ENCODE assay signal across 8 mouse cellular contexts in the genomic region with DNA sequence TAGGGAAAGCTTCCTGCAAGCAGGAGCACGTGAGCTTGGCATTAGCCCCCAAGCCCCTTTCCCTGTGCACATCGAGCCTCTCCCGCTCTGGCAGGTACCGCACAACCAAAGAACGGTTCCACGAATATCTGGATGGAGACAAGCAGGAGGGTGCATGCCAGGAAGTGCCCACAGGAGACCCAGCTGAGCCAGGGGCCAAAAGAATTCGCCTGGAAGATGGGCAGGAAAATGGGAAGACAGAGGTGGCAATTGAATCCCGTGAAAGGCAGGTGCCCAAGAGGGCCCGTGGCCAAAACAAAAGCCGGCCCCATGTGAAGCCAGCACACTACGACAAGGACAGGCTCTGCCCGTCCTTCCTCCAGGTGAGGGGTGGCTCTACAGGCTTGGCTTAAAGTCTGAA. TPM values are rescaled to one million over a fixed set of nuclear protein-coding genes. Genes with fewer than 3 reads are reported as not detected.
A peak's percentile ranks its signal among the peaks of the same experiment; 100 is the strongest.
DNase-seq lines count a peak whose midpoint lies in the region; ATAC-seq and TF ChIP-seq lines count a peak whose summit lies in the region.

No protein-coding gene starts in this region.

- no peaks in the 10 kb centered on the region for H3K27me3 ChIP-seq in testis, adult 2 months (ENCODE audit: control insufficient read depth, insufficient read depth, low read length)
- H3K27me3 ChIP-seq in limb, embryonic 14.5 days (ENCODE audit: control insufficient read depth, insufficient read depth, low read length): no peaks in the 10 kb centered on the region
- no peaks in the 10 kb centered on the region for H3K27me3 ChIP-seq in stomach, postnatal 0 days (ENCODE audit: control insufficient read depth, insufficient read depth, low read length)

- peak overlapping the region; percentile 97 for H3K4me3 ChIP-seq in testis, adult 2 months (ENCODE audit: control insufficient read depth, low read depth, low read length)
- peak overlapping the region; percentile 87 for H3K4me3 ChIP-seq in limb, embryonic 14.5 days (replicated peaks; ENCODE audit: low read length)
- peak overlapping the region; percentile 75 for H3K4me3 ChIP-seq in stomach, postnatal 0 days (ENCODE audit: low read depth, low read length)

- 60% methylated on average over 12 of the region's 12 CpGs for WGBS in limb, embryonic 14.5 days
- WGBS in stomach, postnatal 0 days: 41% methylated on average over 12 of the region's 12 CpGs

- DNase-seq in frontal cortex, postnatal 36 days (ENCODE audit: low spot score in 2 of 2): no peak
- no peak for DNase-seq in testis, postnatal 10 days (ENCODE audit: low spot score)
- no peak for DNase-seq in limb, embryonic 14.5 days (ENCODE audit: low spot score)
- no peak for DNase-seq in stomach, postnatal 0 days (ENCODE audit: low spot score)
- DNase-seq in spleen, postnatal 10 days (ENCODE audit: low spot score in 2 of 2): no peak
- no peak for DNase-seq in MN1 (ENCODE audit: low spot score)

- no peak for TF ChIP-seq CTCF in testis, adult 2 months (IDR thresholded peaks at IDR 0.05; ENCODE audit: control insufficient read depth, insufficient read depth, insufficient replicate concordance, low read depth, low read length)
- TF ChIP-seq CTCF in stomach, postnatal 0 days (IDR thresholded peaks at IDR 0.05; ENCODE audit: low read depth): no peak

- peaks cover 34% of the 10 kb centered on the region for H3K4me1 ChIP-seq in testis, adult 2 months (ENCODE audit: control insufficient read depth, insufficient read depth, low read length)
- H3K4me1 ChIP-seq in limb, embryonic 14.5 days (ENCODE audit: control insufficient read depth, insufficient read depth, low read length): peaks cover 15% of the 10 kb centered on the region
- H3K4me1 ChIP-seq in stomach, postnatal 0 days (replicated peaks; ENCODE audit: control insufficient read depth, insufficient read depth): peaks cover 6% of the 10 kb centered on the region

- no peak for TF ChIP-seq POLR2A in testis, adult 2 months (IDR thresholded peaks at IDR 0.05; ENCODE audit: control insufficient read depth, low read depth, low read length)
- TF ChIP-seq POLR2A in limb, embryonic 14.5 days (IDR thresholded peaks at IDR 0.05; ENCODE audit: borderline replicate concordance, extremely low read depth, insufficient read depth, insufficient read length): no peak

- H3K4me2 ChIP-seq in limb, embryonic 14.5 days (replicated peaks; ENCODE audit: low read depth, low read length, severe bottlenecking): peak overlapping the region; percentile 73
- peak overlapping the region; percentile 50 for H3K4me2 ChIP-seq in stomach, postnatal 0 days (replicated peaks; ENCODE audit: low read depth)

- H3K36me3 ChIP-seq in testis, adult 2 months (ENCODE audit: control insufficient read depth, insufficient read depth, low read length): peaks cover 1% of the 10 kb centered on the region; the same call in 1 of the 2 replicates
- peaks cover 40% of the 10 kb centered on the region for H3K36me3 ChIP-seq in limb, embryonic 14.5 days (ENCODE audit: control insufficient read depth, insufficient read depth, low read length)
- H3K36me3 ChIP-seq in stomach, postnatal 0 days (ENCODE audit: control insufficient read depth, insufficient read depth, low read length): peaks cover 12% of the 10 kb centered on the region; the same call in 1 of the 2 replicates

- peak; percentile 5; the same call in 1 of the 2 replicates for ATAC-seq in frontal cortex, adult (ENCODE audit: low TSS enrichment)
- no peak for ATAC-seq in limb, embryonic 14.5 days (ENCODE audit: low FRiP score, low read depth)
- no peak for ATAC-seq in stomach, postnatal 0 days (ENCODE audit: low FRiP score, low TSS enrichment)

- H3K9ac ChIP-seq in limb, embryonic 14.5 days (ENCODE audit: low read depth, low read length, severe bottlenecking): peak overlapping the region; percentile 80
- peak overlapping the region; percentile 0; the same call in 1 of the 2 replicates for H3K9ac ChIP-seq in stomach, postnatal 0 days (ENCODE audit: low read length)

- H3K27ac ChIP-seq in testis, adult 2 months (ENCODE audit: control insufficient read depth, insufficient read depth, low read depth, low read length): peak overlapping the region; percentile 98; the same call in 1 of the 2 replicates
- H3K27ac ChIP-seq in limb, embryonic 14.5 days (replicated peaks; ENCODE audit: low read depth, low read length): peak overlapping the region; percentile 94; the same call in 1 of the 2 replicates
- no peak overlapping the region for H3K27ac ChIP-seq in stomach, postnatal 0 days (replicated peaks)

- H3K9me3 ChIP-seq in limb, embryonic 14.5 days (ENCODE audit: control insufficient read depth, low read length): no peaks in the 10 kb centered on the region
- H3K9me3 ChIP-seq in stomach, postnatal 0 days (ENCODE audit: control insufficient read depth, low read length): no peaks in the 10 kb centered on the region

- no peak for TF ChIP-seq EP300 in stomach, postnatal 0 days (optimal IDR thresholded peaks at IDR 0.05)

RNA-seq across cellular contexts. Expression of a gene that starts 0.9 kb away (rescaled TPM):
- polyA plus RNA-seq in testis, adult 2 months (2012; rRNA removed): 29.7 and 31.3 TPM in 2 replicates
- 107 and 144 TPM in 2 replicates for polyA plus RNA-seq in limb, embryonic 14.5 days (2012; rRNA removed)
- polyA plus RNA-seq in limb, embryonic 14.5 days (2014; fragmentation: Nextera tagmentation; extraction: Ambion mirVana): 43.6 and 44.4 TPM in 2 replicates
- 22.9 and 24.4 TPM in 2 replicates for polyA plus RNA-seq in stomach, postnatal 0 days (2015; fragmentation: Nextera tagmentation; extraction: Ambion mirVana)

RNA-seq across cellular contexts. Expression of a gene that starts 4.6 kb away (rescaled TPM):
- 158 and 194 TPM in 2 replicates for polyA plus RNA-seq in testis, adult 2 months (2012; rRNA removed)
- polyA plus RNA-seq in limb, embryonic 14.5 days (2012; rRNA removed): 4.5 and 5.0 TPM in 2 replicates
- polyA plus RNA-seq in limb, embryonic 14.5 days (2014; fragmentation: Nextera tagmentation; extraction: Ambion mirVana): 0.58 and 0.97 TPM in 2 replicates
- polyA plus RNA-seq in stomach, postnatal 0 days (2015; fragmentation: Nextera tagmentation; extraction: Ambion mirVana): 0.38 and 0.65 TPM in 2 replicates

RNA-seq across cellular contexts. Expression of a gene that starts 8.1 kb away (rescaled TPM):
- polyA plus RNA-seq in testis, adult 2 months (2012; rRNA removed): 7.8 and 9.2 TPM in 2 replicates
- polyA plus RNA-seq in limb, embryonic 14.5 days (2012; rRNA removed): 24.1 and 36.7 TPM in 2 replicates
- 31.9 and 36.5 TPM in 2 replicates for polyA plus RNA-seq in limb, embryonic 14.5 days (2014; fragmentation: Nextera tagmentation; extraction: Ambion mirVana)
- polyA plus RNA-seq in stomach, postnatal 0 days (2015; fragmentation: Nextera tagmentation; extraction: Ambion mirVana): 32.4 and 37.9 TPM in 2 replicates

RNA-seq across cellular contexts. Expression of a gene that starts 47.6 kb away (rescaled TPM):
- polyA plus RNA-seq in testis, adult 2 months (2012; rRNA removed): 9.2 and 12.4 TPM in 2 replicates
- 23.4 and 24.1 TPM in 2 replicates for polyA plus RNA-seq in limb, embryonic 14.5 days (2012; rRNA removed)
- 24.1 and 25.0 TPM in 2 replicates for polyA plus RNA-seq in limb, embryonic 14.5 days (2014; fragmentation: Nextera tagmentation; extraction: Ambion mirVana)
- 19.0 and 22.8 TPM in 2 replicates for polyA plus RNA-seq in stomach, postnatal 0 days (2015; fragmentation: Nextera tagmentation; extraction: Ambion mirVana)

RNA-seq across cellular contexts. Expression of a gene that starts 47.9 kb away (rescaled TPM):
- 135 and 159 TPM in 2 replicates for polyA plus RNA-seq in testis, adult 2 months (2012; rRNA removed)
- 251 and 322 TPM in 2 replicates for polyA plus RNA-seq in limb, embryonic 14.5 days (2012; rRNA removed)
- polyA plus RNA-seq in limb, embryonic 14.5 days (2014; fragmentation: Nextera tagmentation; extraction: Ambion mirVana): 469 and 480 TPM in 2 replicates
- 584 and 595 TPM in 2 replicates for polyA plus RNA-seq in stomach, postnatal 0 days (2015; fragmentation: Nextera tagmentation; extraction: Ambion mirVana)

Comparison
In these comparisons a context has a peak if more than half of its experiments do, and no peak if none do; other contexts are left out.
1. RNA of a gene that starts 4.6 kb away (polyA plus RNA-seq): 158 to 194 TPM in testis, adult 2 months; 0.58 to 5.0 TPM in limb, embryonic 14.5 days and 0.38 to 0.65 TPM in stomach, postnatal 0 days; every median in the first group is over 10 times any median in the second.
2. Peak in every context shown above with its lines, with median percentiles within 50 percentile points of each other: H3K4me3 ChIP-seq.